Mouse (Mus musculus) intestine, embryonic 15.5 days (tissue): ENCODE measurements around the gene Egr4. TPM values are rescaled to one million over a fixed set of nuclear protein-coding genes. Genes with fewer than 3 reads are reported as not detected.

Experiments
- ATAC-seq: fragments of 200-750 bp; cut with Nextera tagmentation; 2 replicates; pipeline ENCODE4 v1.8.0; 2017; ENCODE audit warnings: moderate TSS enrichment, moderate library complexity
- H3K27ac ChIP-seq: fragments of 300-500 bp; sonication (generic); 2 replicates; pipeline ENCODE4 v1.5.1; 2015; ENCODE audit warnings: mild to moderate bottlenecking, inconsistent platforms
- H3K27me3 ChIP-seq: fragments of 300-500 bp; sonication (generic); replicated peaks from 2 replicates; pipeline ENCODE4 v1.6.1; 2015; ENCODE audit warnings: inconsistent platforms
- H3K36me3 ChIP-seq: fragments of 300-500 bp; sonication (generic); 2 replicates; pipeline ENCODE4 v1.6.1; 2015; ENCODE audit warnings: inconsistent platforms
- H3K4me1 ChIP-seq: fragments of 300-500 bp; sonication (generic); replicated peaks from 2 replicates; pipeline ENCODE4 v1.6.1; 2015; ENCODE audit warnings: inconsistent platforms
- H3K4me2 ChIP-seq: fragments of 300-500 bp; sonication (generic); replicated peaks from 2 replicates; pipeline ENCODE4 v1.6.1; 2015; ENCODE audit warnings: mild to moderate bottlenecking, inconsistent platforms
- H3K4me3 ChIP-seq: fragments of 300-500 bp; sonication (generic); replicated peaks from 2 replicates; pipeline ENCODE4 v1.5.1; 2015; ENCODE audit warnings: inconsistent platforms
- H3K9ac ChIP-seq: fragments of 300-500 bp; sonication (generic); 2 replicates; pipeline ENCODE4 v1.6.1; 2015; ENCODE audit warnings: inconsistent platforms
- H3K9me3 ChIP-seq: fragments of 300-500 bp; sonication (generic); 2 replicates; pipeline ENCODE4 v1.6.1; 2016; ENCODE audit warnings: inconsistent platforms
- WGBS: fragments of 180-500 bp; shearing (Covaris S2); methylation state at CpG from one replicate; pipeline ENCODE4 v1.1.7; 2015; 5-methylcytosine and 5-hydroxymethylcytosine counted together
- polyA plus RNA-seq: library from polyadenylated mRNA; unstranded; fragments of >200 nt; fragmentation: Nextera tagmentation; extraction: Ambion mirVana; gene quantifications from 2 replicates; pipeline ENCODE4 v1.2.1, GENCODE M21; 2015

The Egr4 gene
- polyA plus RNA-seq, 1 experiment from 2014 or later, result not detected

- Histone ChIP-seq H3K9ac (no peak overlapping the region), H3K4me2 (peak overlapping the region; percentile 93), H3K27me3 (peaks cover 75% of the 10 kb centered on the region), H3K4me3 (peak overlapping the region; percentile 46), H3K36me3 (no peaks in the 10 kb centered on the region), H3K27ac (no peak overlapping the region), H3K9me3 (no peaks in the 10 kb centered on the region), H3K4me1 (peaks cover 24% of the 10 kb centered on the region)
- no peak; the same call in 1 of the 2 replicates for ATAC-seq
- under 1% methylated on average over 87 of the region's 88 CpGs for WGBS
These were observed 1.9 kb downstream of the Egr4 start for GRCm38 (mm10) chr6:85511286-85512055.

DNA sequence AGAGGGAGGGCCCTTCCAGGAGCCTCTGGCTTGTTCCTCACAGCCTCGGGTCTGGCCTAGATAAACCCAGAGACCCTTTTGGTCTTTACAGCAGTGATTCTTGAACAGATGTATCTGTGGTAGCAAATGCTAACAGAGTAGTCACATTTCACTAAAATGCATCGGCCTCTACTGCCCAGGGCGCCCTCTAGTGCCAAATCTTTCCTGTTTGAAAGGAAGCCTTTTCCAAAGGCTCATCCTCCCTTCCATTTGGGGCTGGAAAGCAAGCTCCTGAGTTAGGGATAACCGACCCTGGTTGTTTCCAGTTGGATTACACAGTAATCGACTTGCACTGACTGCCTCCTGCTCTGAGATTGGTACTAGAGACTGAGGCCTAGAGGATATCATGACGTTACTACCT is 2.9 kb downstream of the Egr4 start:
- WGBS, result 4% methylated on average over 6 of the region's 6 CpGs
- Histone ChIP-seq H3K9ac (no peak overlapping the region), H3K4me2 (no peak overlapping the region), H3K9me3 (no peaks in the 10 kb centered on the region), H3K27me3 (peaks cover 65% of the 10 kb centered on the region), H3K36me3 (no peaks in the 10 kb centered on the region), H3K4me3 (no peak overlapping the region), H3K4me1 (peaks cover 24% of the 10 kb centered on the region), H3K27ac (no peak overlapping the region)
- ATAC-seq, result no peak

GRCm38 (mm10) chr6:85508602-85509001 is 4.8 kb downstream of the Egr4 start:
- peaks cover 22% of the 10 kb centered on the region for H3K4me1 ChIP-seq
- H3K4me2 ChIP-seq, result no peak overlapping the region
- H3K9me3 ChIP-seq, result no peaks in the 10 kb centered on the region
- peaks cover 61% of the 10 kb centered on the region for H3K27me3 ChIP-seq
- WGBS, result 46% methylated on average over 5 of the region's 5 CpGs
- H3K9ac ChIP-seq, result no peak overlapping the region
- H3K27ac ChIP-seq, result no peak overlapping the region
- H3K36me3 ChIP-seq, result no peaks in the 10 kb centered on the region
- no peak overlapping the region for H3K4me3 ChIP-seq
- ATAC-seq, result no peak

DNA sequence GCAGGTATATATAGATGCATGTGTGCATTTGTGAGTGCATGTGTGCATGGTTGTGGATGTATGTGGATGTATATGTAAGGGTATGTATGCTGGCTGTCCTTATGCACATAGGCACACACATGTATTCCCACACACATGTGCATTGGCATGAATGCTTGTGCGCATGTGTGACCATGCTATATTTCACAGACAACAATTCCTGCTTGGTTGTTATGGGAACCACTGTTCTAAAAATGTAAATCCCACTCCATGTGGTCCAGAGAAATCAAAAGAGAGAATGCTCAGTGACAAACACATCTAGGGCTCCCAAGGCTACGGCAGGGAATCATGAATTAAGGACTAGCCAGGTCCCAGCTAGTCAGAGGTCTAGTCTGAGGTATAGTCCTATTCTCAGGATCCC is 8.5 kb downstream of the Egr4 start:
- H3K4me1 ChIP-seq, result peaks cover 7% of the 10 kb centered on the region
- no peak overlapping the region for H3K27ac ChIP-seq
- no peaks in the 10 kb centered on the region for H3K36me3 ChIP-seq
- no peak for ATAC-seq
- no peak overlapping the region for H3K4me2 ChIP-seq
- H3K9me3 ChIP-seq, result no peaks in the 10 kb centered on the region
- WGBS, result 82% methylated on average over 2 of the region's 2 CpGs
- H3K9ac ChIP-seq, result no peak overlapping the region
- H3K4me3 ChIP-seq, result no peak overlapping the region
- peaks cover 40% of the 10 kb centered on the region for H3K27me3 ChIP-seq

DNA sequence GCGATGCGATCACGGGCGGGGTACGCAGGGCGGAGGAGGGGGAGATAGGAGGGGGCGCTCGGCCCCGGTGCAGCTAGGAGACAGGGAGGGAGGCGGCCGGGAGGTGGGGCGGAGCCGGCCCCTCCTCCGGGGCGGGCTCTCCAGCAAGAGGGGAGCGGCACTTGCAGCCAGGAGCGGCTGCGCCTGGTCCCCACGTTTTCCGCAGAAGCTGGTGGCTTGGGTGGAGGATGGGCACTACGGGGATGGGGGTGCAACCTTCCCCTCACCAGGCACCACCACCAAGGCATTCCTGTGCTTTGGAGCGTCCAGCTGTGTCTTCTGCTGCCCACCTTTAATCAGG is 10.5 kb downstream of the Egr4 start, which contains the start of gene Fbxo41:
Fbxo41 (minus strand) TSS at position 84 of the 340 bp plus-strand sequence.
- Histone ChIP-seq H3K4me1 (peaks cover 7% of the 10 kb centered on the region), H3K4me2 (peak within 1 kb of the TSS; percentile 97), H3K27me3 (peaks cover 27% of the 10 kb centered on the region), H3K9me3 (no peaks in the 10 kb centered on the region), H3K9ac (peak within 1 kb of the TSS; percentile 55), H3K36me3 (no peaks in the 10 kb centered on the region), H3K4me3 (peak within 1 kb of the TSS; percentile 71), H3K27ac (no peak within 1 kb of the TSS)
- ATAC-seq, result peak; percentile 88
- 4% methylated on average over 22 of the region's 22 CpGs for WGBS

GRCm38 (mm10) chr6:85502103-85502910 is 11.1 kb downstream of the Egr4 start:
- H3K27ac ChIP-seq, result no peak overlapping the region
- ATAC-seq, result peak; percentile 67
- 1% methylated on average over 37 of the region's 37 CpGs for WGBS
- peaks cover 27% of the 10 kb centered on the region for H3K27me3 ChIP-seq
- peak overlapping the region; percentile 71 for H3K4me3 ChIP-seq
- peak overlapping the region; percentile 55 for H3K9ac ChIP-seq
- peak overlapping the region; percentile 97 for H3K4me2 ChIP-seq
- H3K36me3 ChIP-seq, result no peaks in the 10 kb centered on the region
- no peaks in the 10 kb centered on the region for H3K9me3 ChIP-seq
- H3K4me1 ChIP-seq, result peaks cover 7% of the 10 kb centered on the region

GRCm38 (mm10) chr6:85501571-85502102 is 11.8 kb downstream of the Egr4 start:
- no peak for ATAC-seq
- Histone ChIP-seq H3K27me3 (peaks cover 27% of the 10 kb centered on the region), H3K9ac (no peak overlapping the region), H3K36me3 (no peaks in the 10 kb centered on the region), H3K27ac (no peak overlapping the region), H3K4me2 (peak overlapping the region; percentile 97), H3K9me3 (no peaks in the 10 kb centered on the region), H3K4me3 (no peak overlapping the region), H3K4me1 (peaks cover 7% of the 10 kb centered on the region)
- 15% methylated on average over 6 of the region's 6 CpGs for WGBS

DNA sequence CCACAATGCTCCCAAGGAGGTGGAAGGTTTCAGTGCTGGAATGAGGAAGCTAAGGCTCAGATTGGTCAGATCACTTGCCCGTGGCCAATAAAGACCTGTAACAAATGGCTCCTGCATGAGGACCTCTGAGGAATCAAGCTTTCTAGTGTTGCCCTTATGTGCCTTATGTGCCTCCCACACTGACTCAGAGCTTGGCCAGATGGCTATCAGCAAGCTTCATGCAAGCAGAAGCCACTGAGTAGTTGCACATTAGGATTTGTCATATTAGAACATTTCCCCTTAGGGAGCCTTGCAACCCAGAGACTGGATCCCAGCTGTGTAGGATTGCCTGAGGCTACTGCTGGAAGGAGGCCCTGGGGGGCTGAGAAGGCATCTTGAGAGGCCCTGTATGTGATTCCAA is 13.0 kb downstream of the Egr4 start:
- Histone ChIP-seq H3K4me1 (peaks cover 7% of the 10 kb centered on the region), H3K4me2 (no peak overlapping the region), H3K9me3 (no peaks in the 10 kb centered on the region), H3K27ac (no peak overlapping the region), H3K4me3 (no peak overlapping the region), H3K9ac (no peak overlapping the region), H3K27me3 (peaks cover 27% of the 10 kb centered on the region), H3K36me3 (no peaks in the 10 kb centered on the region)
- WGBS, result 50% methylated on average over 1 of the region's 1 CpGs
- ATAC-seq, result no peak

- Histone ChIP-seq H3K4me1 (peaks cover 7% of the 10 kb centered on the region), H3K9me3 (no peaks in the 10 kb centered on the region), H3K27me3 (peaks cover 12% of the 10 kb centered on the region; the same call in 1 of the 2 replicates), H3K4me2 (no peak overlapping the region), H3K9ac (no peak overlapping the region), H3K36me3 (no peaks in the 10 kb centered on the region), H3K4me3 (no peak overlapping the region), H3K27ac (no peak overlapping the region)
- WGBS, result 61% methylated on average over 9 of the region's 9 CpGs
- no peak for ATAC-seq
These were observed 15.2 kb downstream of the Egr4 start for GRCm38 (mm10) chr6:85498147-85498546.

DNA sequence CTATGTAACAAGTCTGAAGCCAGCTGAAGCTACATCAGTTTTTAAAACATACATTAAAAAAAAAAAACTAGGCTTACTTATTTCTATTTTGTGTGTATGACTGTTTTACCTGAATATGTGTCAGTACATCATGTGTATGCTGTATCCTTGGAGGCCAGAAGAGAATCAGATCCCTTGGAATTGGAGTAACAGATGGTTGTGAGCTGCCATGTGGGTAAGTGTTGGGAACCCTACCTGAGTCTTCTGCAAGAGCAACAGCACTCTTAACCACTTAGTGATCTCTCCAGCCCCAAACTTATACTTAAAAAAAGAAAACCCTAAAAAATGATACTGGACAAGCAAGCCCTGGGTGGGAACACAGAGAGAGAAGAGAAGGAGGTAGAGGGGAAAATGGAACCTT is 16.4 kb downstream of the Egr4 start:
- no peak for ATAC-seq

DNA sequence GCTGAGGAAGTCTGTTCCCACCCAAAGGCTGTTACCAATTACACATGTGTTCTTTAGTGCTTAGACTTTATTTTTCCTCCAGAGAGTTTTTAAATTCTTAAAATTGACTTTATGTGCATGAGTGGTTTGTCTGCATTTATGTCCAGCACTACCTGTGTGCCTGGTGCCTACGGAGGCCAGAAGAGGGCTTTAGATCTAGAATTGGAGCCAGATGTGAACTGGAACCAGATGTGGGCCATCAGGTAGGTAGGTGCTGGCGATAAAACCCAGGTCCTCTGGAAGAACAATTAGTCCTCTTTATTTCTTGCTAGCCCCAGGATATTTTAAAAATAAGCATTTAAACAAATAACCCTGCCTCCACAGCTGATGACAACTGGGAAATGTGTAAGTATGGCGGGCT is 21.8 kb downstream of the Egr4 start:
- no peak overlapping the region for H3K4me3 ChIP-seq
- no peaks in the 10 kb centered on the region for H3K9me3 ChIP-seq
- no peaks in the 10 kb centered on the region for H3K36me3 ChIP-seq
- H3K9ac ChIP-seq, result no peak overlapping the region
- WGBS, result 88% methylated on average over 3 of the region's 3 CpGs
- no peak for ATAC-seq
- 0 out of 2 replicates have a peak, but pooled peaks cover 4% of the 10 kb centered on the region for H3K27me3 ChIP-seq
- no peak overlapping the region for H3K27ac ChIP-seq
- H3K4me1 ChIP-seq, result no peaks in the 10 kb centered on the region
- H3K4me2 ChIP-seq, result no peak overlapping the region

More for the DNA sequence above, 16.4 kb downstream of the Egr4 start:
- no peak overlapping the region for H3K4me3 ChIP-seq
- H3K36me3 ChIP-seq, result no peaks in the 10 kb centered on the region
- H3K27ac ChIP-seq, result no peak overlapping the region
- H3K27me3 ChIP-seq, result 0 out of 2 replicates have a peak, but pooled peaks cover 2% of the 10 kb centered on the region
- H3K4me2 ChIP-seq, result no peak overlapping the region
- H3K9me3 ChIP-seq, result no peaks in the 10 kb centered on the region
- H3K9ac ChIP-seq, result no peak overlapping the region
- H3K4me1 ChIP-seq, result peaks cover under 1% of the 10 kb centered on the region; the same call in 1 of the 2 replicates

GRCm38 (mm10) chr6:85490252-85490651 is 23.1 kb downstream of the Egr4 start:
- Histone ChIP-seq H3K9me3 (no peaks in the 10 kb centered on the region), H3K4me2 (no peak overlapping the region), H3K36me3 (no peaks in the 10 kb centered on the region), H3K27me3 (peaks cover 13% of the 10 kb centered on the region), H3K4me1 (no peaks in the 10 kb centered on the region), H3K27ac (no peak overlapping the region), H3K4me3 (no peak overlapping the region), H3K9ac (no peak overlapping the region)
- 89% methylated on average over 4 of the region's 4 CpGs for WGBS
- no peak for ATAC-seq
